Mouse (Mus musculus) layer of hippocampus, postnatal 25 days (tissue): ENCODE measurements around the gene Nup107. TPM values are rescaled to one million over a fixed set of nuclear protein-coding genes. Genes with fewer than 3 reads are reported as not detected.
"Not testable (repeated sequence)": the region's sequence is repeated elsewhere in the genome, so short reads cannot be mapped to it uniquely, and the experiment has no call there.

Experiments
- DNase-seq, 2 experiments: peaks; one replicate each; pipeline ENCODE4 v3.0.0; 2022; ENCODE audit warnings: mixed read lengths in 2 of 2, low spot score in 1 of 2; ENCODE audit errors: extremely low spot score in 1 of 2
- total RNA-seq, 2 experiments: library from RNA; stranded (reverse); gene quantifications; 2 replicates each; pipeline ENCODE4 v1.2.3; 2021

Gene Nup107
- total RNA-seq, 2 experiments from 2014 or later, result 17.6 to 20.4 TPM

GRCm38 (mm10) chr10:117766896-117767160, 25.7 kb downstream of the Nup107 start:
- no peak for DNase-seq

GRCm38 (mm10) chr10:117766111-117766895, 26.2 kb downstream of the Nup107 start:
- no peak for DNase-seq

GRCm38 (mm10) chr10:117765116-117765894, 27.2 kb downstream of the Nup107 start:
- DNase-seq, result no peak

GRCm38 (mm10) chr10:117764598-117764997, 27.9 kb downstream of the Nup107 start:
- no peak for DNase-seq

- no peak for DNase-seq
These were observed 28.8 kb downstream of the Nup107 start for GRCm38 (mm10) chr10:117763588-117764190.

- no peak for DNase-seq
These were observed 29.5 kb downstream of the Nup107 start for GRCm38 (mm10) chr10:117762966-117763365.

- DNase-seq, result no peak
These were observed 30.1 kb downstream of the Nup107 start for GRCm38 (mm10) chr10:117762281-117762830.

GRCm38 (mm10) chr10:117761551-117761950, 31.0 kb downstream of the Nup107 start:
- DNase-seq, result no peak

- no peak for DNase-seq
These were observed 31.6 kb downstream of the Nup107 start for GRCm38 (mm10) chr10:117760831-117761335.

GRCm38 (mm10) chr10:117759844-117760630, 32.5 kb downstream of the Nup107 start:
- DNase-seq, result no peak

- no peak for DNase-seq
These were observed 33.5 kb downstream of the Nup107 start for GRCm38 (mm10) chr10:117758749-117759727.

- not testable (repeated sequence) for DNase-seq
These were observed 34.2 kb downstream of the Nup107 start for GRCm38 (mm10) chr10:117758344-117758743.

GRCm38 (mm10) chr10:117757796-117758342, 34.6 kb downstream of the Nup107 start:
- DNase-seq, result no peak

GRCm38 (mm10) chr10:117757259-117757658, 35.2 kb downstream of the Nup107 start:
- DNase-seq, result no peak

GRCm38 (mm10) chr10:117756784-117757183, 35.7 kb downstream of the Nup107 start:
- no peak for DNase-seq

GRCm38 (mm10) chr10:117755799-117756467, 36.6 kb downstream of the Nup107 start:
- no peak for DNase-seq

GRCm38 (mm10) chr10:117755086-117755798, 37.3 kb downstream of the Nup107 start:
- no peak for DNase-seq

GRCm38 (mm10) chr10:117754609-117754940, 37.9 kb downstream of the Nup107 start:
- DNase-seq, result no peak
